Mouse (Mus musculus) liver, adult 2 months (tissue): ENCODE measurements around the gene Plpp1.

Experiments used
- CTCF ChIP-seq: fragments of 200-500 bp; IDR thresholded peaks from 2 replicates; pipeline ENCODE4 v1.5.1; 2011; ENCODE audit warnings: low read depth, low read length, control low read depth
- POLR2A ChIP-seq: fragments of 200-500 bp; IDR thresholded peaks from 2 replicates; pipeline ENCODE4 v1.6.1; 2011; ENCODE audit warnings: low read length, control low read depth; ENCODE audit not compliant: insufficient read depth; ENCODE audit errors: extremely low read depth

DNA sequence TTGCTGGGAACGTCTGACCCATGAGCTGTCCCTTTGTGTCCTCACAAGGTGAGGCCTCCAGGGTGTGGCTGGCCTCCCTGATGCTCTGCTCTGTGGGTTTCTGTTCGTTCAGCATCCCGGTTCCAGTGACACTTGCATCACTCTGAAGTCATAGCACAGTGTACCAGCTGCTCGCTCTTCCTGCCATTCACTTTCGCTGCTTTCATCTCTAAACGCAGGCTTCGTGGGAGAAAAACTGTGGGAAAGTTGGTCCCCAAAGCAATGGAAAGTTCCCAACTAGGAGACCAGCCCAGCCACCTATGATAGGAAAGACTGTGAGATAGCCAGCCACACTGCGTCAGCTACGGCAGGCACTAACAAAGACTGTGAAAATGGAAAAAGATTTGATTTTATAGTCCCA lies 43.2 kb upstream of the Plpp1 start:
- TF ChIP-seq CTCF (no peak), POLR2A (no peak)
